Mouse (Mus musculus) heart, adult 18-20 months (tissue): Measurements from ENCODE around the gene Pjvk. TPM values are rescaled to one million over a fixed set of nuclear protein-coding genes. Genes with fewer than 3 reads are reported as not detected.

Source experiments
- DNase-seq, 2 experiments: peaks; one replicate each; pipeline ENCODE4 v3.0.0; 2021 to 2022; ENCODE audit warnings: mixed read lengths in 1 of 2
- total RNA-seq, 2 experiments: library from RNA; stranded (reverse); gene quantifications; 2 replicates each; pipeline ENCODE4 v1.2.3; 2021

Pjvk gene
- total RNA-seq, 2 experiments from 2014 or later: not detected

DNA sequence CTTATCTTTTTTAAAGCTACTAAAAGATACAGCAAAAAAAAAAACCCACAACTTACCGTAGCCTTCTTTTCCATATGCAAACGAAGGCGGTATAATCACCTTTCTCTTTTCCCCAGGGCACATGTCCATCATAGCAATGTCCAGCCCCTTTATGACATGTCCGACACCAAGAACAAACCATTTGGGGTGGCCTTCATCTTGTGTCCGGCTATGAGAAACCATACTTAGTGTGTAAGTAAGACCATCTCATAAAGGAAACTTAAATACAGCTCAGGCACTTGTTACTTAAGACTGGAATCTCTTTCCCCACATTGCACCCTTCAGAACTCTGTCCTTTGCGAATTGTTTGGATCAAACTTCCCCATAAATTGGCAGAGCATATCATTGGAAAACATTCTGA lies 23.4 kb downstream of the Pjvk start:
- no peak for DNase-seq

DNA sequence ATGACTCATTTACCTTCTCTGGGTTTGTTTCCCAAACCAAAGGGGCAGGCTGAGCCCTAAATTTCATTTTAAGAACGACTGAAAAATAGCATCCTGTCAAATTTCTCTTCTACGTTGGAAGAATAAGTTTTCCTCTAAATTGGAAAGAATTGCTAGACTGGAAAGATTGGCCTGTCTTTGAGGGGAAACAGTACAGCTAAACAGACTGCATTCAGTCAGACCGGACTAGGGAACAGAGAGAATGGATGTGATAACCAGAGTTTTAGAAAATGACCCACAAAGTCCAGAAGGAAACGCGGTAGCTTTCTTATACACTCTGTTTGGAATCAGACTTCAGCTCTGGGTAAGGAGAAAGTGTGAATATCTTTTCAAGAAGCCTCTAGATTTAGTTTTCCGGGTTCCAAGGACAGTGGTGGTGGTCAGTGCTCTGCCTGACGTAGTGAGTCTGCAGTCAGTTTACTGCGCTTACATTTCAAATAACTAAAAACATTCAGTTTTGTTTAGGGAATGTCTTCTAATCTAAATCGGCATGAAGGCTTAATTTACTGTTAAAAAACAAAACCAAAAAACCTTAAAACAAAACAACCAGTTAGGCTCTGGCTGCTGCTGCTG lies 24.0 kb downstream of the Pjvk start:
- no peak for DNase-seq

GRCm38 (mm10) chr2:76672966-76673392 lies 24.7 kb downstream of the Pjvk start, which contains the start of gene Fkbp7:
TSS of gene Fkbp7 (minus strand) at chr2:76673116.
- DNase-seq: peak; percentile 92 to 93

DNA sequence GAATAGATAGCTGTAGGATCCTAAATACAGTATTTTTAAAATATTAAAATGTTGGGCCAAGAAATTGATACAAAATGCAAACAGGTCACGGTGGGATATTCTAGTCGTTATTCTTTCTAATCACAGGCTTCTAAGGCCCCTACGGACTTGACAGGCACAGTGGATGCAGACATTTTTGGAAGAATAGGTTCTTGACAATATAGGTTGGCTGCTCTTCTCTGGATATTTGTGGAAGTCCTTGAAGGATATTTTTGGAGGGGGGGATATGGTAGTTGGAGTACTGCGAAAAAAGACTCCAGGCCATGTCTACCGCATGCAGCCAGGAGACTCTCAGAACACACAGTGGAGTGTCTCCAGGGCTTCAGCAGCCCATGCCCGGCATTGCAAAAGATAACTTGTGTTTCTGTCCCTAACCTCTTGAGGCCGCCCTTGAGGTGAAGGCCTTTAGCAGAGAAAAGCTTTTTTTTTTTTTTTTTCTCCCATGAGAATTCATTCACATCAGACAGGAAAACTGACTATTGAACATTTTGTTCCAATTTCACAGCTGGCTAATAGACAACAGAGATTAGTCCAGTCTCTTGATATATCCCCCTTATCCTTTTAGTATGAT lies 25.3 kb downstream of the Pjvk start:
- peak; percentile 72 to 80 for DNase-seq

DNA sequence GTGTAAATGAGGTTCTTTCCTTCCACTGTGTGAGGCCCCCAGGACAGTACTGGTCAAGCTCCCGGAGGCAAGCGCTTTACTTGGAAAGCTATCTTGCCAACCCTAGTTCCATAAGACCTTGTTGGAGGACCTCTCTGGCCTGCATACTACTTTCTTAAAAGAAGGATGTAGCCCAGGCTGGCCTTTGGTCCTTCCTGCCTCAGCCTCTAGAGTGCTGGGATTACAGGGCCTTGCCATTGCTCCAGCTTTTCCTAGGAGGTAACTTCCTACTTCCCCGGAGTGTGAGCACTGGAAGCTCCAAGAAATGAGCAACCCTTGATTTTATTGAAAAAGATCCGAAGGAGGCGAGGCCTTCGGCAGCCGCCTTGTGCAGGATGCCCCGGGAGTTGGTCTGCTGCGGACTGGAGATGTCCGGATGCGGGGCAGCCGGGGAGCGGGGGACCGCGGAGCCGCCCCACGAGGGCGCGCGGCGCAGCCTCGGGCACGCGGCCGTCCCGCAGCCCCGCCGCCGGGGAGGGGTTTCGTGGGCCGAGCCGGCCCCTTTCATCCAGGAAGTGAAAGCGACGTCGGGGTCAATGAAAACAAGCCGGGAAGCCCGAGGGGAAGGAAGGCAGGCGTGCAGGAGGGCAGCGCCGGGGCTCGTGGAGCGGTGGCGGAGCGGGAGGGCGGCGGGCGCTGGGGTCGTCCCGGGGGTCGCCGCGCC lies 26.6 kb downstream of the Pjvk start, which contains the start of gene Plekha3:
Plekha3 (plus strand) TSS at position 557 of the 703 bp plus-strand sequence.
- DNase-seq: peak; percentile 86 to 92

DNA sequence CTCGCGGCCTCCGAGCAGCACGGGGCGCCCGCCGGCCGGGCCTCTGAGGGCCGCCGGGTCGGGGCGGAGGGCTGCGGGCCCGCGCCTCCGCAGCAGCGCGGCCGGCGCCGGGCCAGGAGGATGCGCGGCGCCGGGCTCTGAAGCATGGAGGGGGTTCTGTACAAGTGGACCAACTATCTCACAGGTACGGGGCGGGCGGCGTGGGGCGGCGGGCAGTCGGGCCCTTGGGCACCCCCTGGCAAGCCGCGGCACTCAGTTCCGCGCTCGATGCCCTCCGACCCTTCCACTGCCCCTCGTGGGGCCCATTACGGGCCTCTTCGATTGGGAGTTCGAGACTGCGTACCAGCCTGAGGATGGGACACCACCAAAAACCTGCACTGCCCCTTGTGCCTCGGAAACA lies 27.2 kb downstream of the Pjvk start:
- DNase-seq: no peak

- no peak for DNase-seq
These were observed 27.7 kb downstream of the Pjvk start for GRCm38 (mm10) chr2:76675949-76676348.

- DNase-seq: no peak
These were observed 28.3 kb downstream of the Pjvk start for GRCm38 (mm10) chr2:76676401-76677226.

- no peak for DNase-seq
These were observed 34.0 kb downstream of the Pjvk start for GRCm38 (mm10) chr2:76682301-76682700.

DNA sequence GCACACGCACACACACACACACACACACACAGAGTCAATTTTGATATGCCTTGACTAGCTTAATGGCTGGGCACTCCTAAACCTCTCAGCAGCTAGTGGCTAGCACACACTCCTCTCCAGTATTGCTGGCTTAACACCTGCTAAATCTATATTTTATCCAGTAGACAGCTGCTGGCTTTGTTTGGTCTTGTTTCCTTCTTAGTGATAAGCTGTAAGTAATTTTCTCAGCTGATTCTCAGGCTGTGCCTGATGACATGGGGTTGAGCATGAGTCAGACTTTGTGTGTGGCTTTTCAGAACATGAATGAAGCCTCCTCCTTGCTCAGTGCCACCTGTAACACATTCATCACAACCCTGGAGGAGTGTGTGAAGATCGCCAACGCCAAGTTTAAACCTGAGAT lies 38.7 kb downstream of the Pjvk start:
- DNase-seq: no peak

DNA sequence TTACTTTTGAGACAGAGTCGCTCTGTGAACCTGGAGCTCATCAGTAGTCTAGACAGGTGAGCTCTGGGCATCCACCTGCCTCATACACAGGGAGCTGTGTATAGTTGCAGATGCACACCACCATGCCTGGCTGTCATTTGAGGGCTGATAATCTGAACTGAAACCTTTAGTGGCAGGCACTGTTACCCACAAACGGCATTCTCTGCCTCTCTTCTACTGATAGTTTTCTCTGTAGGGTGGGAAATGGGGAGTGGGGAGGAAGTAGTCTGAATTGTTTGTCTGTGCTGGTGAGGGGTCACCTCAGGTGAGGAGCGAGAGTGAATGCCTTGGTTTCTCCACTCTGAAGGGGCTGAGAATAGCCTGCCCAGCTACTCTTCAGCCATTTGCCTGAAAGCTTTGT lies 39.3 kb downstream of the Pjvk start:
- no peak for DNase-seq

- no peak for DNase-seq
These were observed 39.9 kb downstream of the Pjvk start for GRCm38 (mm10) chr2:76688162-76688561.

DNA sequence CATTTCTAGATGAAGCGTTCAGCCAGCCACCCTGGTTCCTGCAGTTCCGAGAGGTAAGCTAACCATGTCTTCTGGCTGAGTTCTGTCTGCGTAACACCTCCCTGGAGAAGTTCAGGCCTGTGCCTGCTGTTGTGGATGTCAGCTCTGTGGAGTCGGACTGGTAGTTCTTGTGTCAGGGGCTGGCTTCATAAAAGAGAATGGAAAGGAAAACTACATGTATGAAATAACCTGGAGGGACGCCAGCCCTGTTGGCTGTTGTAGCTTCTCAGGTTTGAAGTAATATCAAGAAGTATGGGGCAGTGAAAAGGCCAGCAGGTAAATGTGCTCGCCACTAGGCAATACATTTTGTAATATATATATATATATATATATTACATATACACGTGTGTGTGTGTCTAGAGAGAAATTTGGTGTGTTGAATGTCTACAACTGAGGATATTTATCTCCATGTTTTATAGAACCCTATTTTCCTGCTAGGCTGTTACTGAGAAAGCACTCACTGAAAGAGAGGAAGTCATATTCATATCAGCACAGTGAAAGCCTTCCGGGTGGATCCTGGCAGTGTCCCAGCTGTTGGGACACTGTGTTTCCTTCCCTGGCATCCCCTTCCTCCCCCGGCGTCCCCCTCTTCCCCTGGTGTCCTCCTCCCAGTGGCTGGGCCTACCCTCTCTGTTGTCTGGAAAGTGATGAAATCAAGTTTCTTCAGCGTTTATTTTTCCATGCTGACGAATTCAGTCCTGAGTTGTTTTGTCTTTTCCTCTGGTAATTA lies 42.3 kb downstream of the Pjvk start:
- peak; percentile 74 to 89 for DNase-seq

DNA sequence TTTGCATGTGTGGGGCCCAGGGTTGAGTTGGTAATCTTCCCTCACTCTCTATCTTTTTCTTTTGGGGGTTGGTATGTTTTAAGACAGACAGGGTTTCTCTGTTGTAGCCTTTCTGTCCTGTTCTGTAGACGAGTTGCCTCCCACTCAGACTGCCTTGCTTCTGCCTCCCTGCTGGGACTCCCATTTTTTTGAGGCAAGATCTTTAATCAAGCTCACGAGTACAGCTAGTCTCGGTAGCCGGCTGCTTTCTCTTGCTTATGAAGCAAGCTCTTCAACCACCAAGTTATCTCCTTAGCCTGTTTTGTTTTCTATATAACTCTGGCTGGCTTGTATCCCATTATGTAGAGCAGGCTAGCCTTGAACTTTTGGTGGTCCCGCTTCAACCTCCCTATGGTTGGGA lies 45.5 kb downstream of the Pjvk start:
- DNase-seq: no peak

DNA sequence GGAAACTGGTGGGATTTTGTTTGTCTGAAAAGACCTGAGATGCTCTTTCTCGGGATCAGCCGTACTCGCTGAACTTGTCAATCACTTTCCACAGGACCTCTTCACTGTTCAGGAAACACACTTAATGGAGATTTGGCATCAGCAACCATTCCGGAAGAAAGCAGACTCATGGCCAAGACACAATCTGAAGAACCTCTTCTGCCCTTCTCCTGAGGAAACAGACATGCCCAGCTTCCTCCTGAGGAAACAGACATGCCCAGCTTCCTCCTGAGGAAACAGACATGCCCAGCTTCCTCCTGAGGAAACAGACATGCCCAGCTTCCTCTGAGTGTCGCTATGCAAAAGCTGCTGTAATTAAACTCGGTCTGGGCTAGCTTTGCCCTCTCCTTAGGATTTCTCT lies 47.0 kb downstream of the Pjvk start:
- peak in 1 of 2 experiments; percentile 40 for DNase-seq

- peak in 1 of 2 experiments; percentile 22 for DNase-seq
These were observed 53.9 kb downstream of the Pjvk start for GRCm38 (mm10) chr2:76702188-76702587.

DNA sequence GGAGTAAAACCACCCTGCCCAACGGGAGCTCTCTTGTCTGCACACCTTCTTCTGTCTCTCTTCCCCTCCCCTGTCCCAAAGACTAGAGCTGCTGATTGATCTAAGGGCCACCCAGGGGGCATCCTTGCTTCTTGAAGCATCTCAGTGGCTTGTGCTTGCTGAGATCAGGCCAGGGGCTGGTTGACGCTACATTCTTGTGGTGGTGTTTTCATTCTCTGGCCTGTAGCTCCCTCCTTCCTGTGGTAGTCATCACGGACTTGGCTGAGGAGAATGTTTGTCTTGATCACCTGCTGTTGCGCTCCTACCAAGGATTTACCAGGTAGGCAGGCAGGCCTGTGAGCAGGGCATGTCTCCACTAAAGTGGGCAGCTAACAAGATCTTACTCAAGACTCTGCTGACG lies 54.5 kb downstream of the Pjvk start:
- no peak for DNase-seq

DNA sequence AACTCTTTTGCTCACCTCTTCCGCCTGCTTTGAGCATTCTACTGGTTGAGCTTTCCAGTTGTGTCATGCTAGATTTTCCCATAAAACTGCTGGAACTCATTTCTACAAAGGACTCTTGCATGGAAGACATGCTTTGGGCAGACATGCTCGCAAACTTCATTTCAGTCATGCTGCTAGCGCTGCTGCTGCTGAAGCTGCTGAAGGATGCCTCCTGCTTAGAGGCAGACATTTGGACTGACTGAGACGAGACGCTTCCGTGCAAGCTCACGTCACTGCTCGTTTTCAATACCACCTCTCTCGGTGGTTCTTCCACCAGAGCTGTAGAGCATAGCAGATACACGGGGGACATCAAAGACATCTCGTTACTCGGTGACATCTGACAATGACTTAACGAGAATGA lies 57.4 kb downstream of the Pjvk start:
- DNase-seq: no peak
